Mouse (Mus musculus) ES-Bruce4 (cell line): ENCODE data around the gene Micall1. TPM values are rescaled to one million over a fixed set of nuclear protein-coding genes. Genes with fewer than 3 reads are reported as not detected.

Experiments used
- H3K27ac ChIP-seq: 2 replicates; pipeline ENCODE4 v1.5.1; 2012; ENCODE audit warnings: low read length, inconsistent platforms; ENCODE audit not compliant: insufficient read depth
- H3K27me3 ChIP-seq: 2 replicates; pipeline ENCODE4 v1.6.1; 2012; ENCODE audit warnings: mild to moderate bottlenecking, low read length, inconsistent platforms; ENCODE audit not compliant: control insufficient read depth, poor library complexity, insufficient read depth, severe bottlenecking
- H3K36me3 ChIP-seq: 2 replicates; pipeline ENCODE4 v1.6.1; 2012; ENCODE audit warnings: inconsistent platforms, mild to moderate bottlenecking, low read length, moderate library complexity; ENCODE audit not compliant: control insufficient read depth, poor library complexity, insufficient read depth, severe bottlenecking
- H3K4me1 ChIP-seq: one replicate; pipeline ENCODE4 v1.8.1; 2011; ENCODE audit warnings: low read length; ENCODE audit not compliant: control insufficient read depth, insufficient read depth
- H3K4me3 ChIP-seq: 2 replicates; pipeline ENCODE4 v1.5.1; 2011; ENCODE audit warnings: low read depth, mild to moderate bottlenecking, low read length
- H3K9ac ChIP-seq: 2 replicates; pipeline ENCODE4 v1.6.1; 2012; ENCODE audit warnings: low read depth, mild to moderate bottlenecking, inconsistent platforms; ENCODE audit not compliant: poor library complexity, severe bottlenecking
- H3K9me3 ChIP-seq: replicated peaks from 2 replicates; pipeline ENCODE4 v1.6.1; 2012; ENCODE audit warnings: mild to moderate bottlenecking, low read length, inconsistent platforms; ENCODE audit not compliant: control insufficient read depth, poor library complexity, insufficient read depth, severe bottlenecking
- CTCF ChIP-seq: IDR thresholded peaks from one replicate; pipeline ENCODE4 v1.8.1; 2011; ENCODE audit warnings: low read depth, low read length
- EP300 ChIP-seq: IDR thresholded peaks from 2 replicates; pipeline ENCODE4 v1.6.1; 2011; ENCODE audit warnings: low read depth, low read length; ENCODE audit not compliant: insufficient read depth
- POLR2A ChIP-seq: IDR thresholded peaks from one replicate; pipeline ENCODE4 v1.8.1; 2011; ENCODE audit warnings: low read length; ENCODE audit not compliant: insufficient read depth
- polyA plus RNA-seq: library from polyadenylated mRNA; stranded (reverse); fragments of >200 nt; gene quantifications from 2 replicates; pipeline ENCODE4 v1.2.4, GENCODE M21; 2011; ENCODE audit warnings: low read depth; ENCODE audit not compliant: missing spikeins, insufficient read depth, insufficient read length

Gene Micall1
- polyA plus RNA-seq, 1 experiment = 12.4 TPM

- H3K27me3 ChIP-seq = no peaks in the 10 kb centered on the region
- H3K9ac ChIP-seq = no peak overlapping the region
- H3K27ac ChIP-seq = no peak overlapping the region
- H3K36me3 ChIP-seq = peaks cover 28% of the 10 kb centered on the region
- no peak for TF ChIP-seq CTCF
- TF ChIP-seq EP300 = no peak
- TF ChIP-seq POLR2A = no peak
- H3K9me3 ChIP-seq = no peaks in the 10 kb centered on the region
- H3K4me3 ChIP-seq = no peak overlapping the region
- no peaks in the 10 kb centered on the region for H3K4me1 ChIP-seq
These were observed 12.1 kb upstream of the Micall1 start for GRCm38 (mm10) chr15:79096556-79096955.

- TF ChIP-seq CTCF (no peak), EP300 (no peak), POLR2A (no peak)
- Histone ChIP-seq H3K27ac (no peak overlapping the region), H3K4me1 (no peaks in the 10 kb centered on the region), H3K9me3 (no peaks in the 10 kb centered on the region), H3K36me3 (peaks cover 22% of the 10 kb centered on the region), H3K9ac (no peak overlapping the region), H3K27me3 (no peaks in the 10 kb centered on the region), H3K4me3 (no peak overlapping the region)
These were observed 11.6 kb upstream of the Micall1 start for GRCm38 (mm10) chr15:79097135-79097534.

GRCm38 (mm10) chr15:79097611-79098025 lies 11.1 kb upstream of the Micall1 start:
- Histone ChIP-seq H3K27me3 (no peaks in the 10 kb centered on the region), H3K9ac (no peak overlapping the region), H3K27ac (no peak overlapping the region), H3K4me3 (no peak overlapping the region), H3K9me3 (no peaks in the 10 kb centered on the region), H3K4me1 (no peaks in the 10 kb centered on the region), H3K36me3 (peaks cover 18% of the 10 kb centered on the region)
- TF ChIP-seq POLR2A (no peak), EP300 (no peak), CTCF (no peak)

- H3K27ac ChIP-seq = no peak overlapping the region
These were observed 10.5 kb upstream of the Micall1 start for GRCm38 (mm10) chr15:79098220-79098619.

GRCm38 (mm10) chr15:79098868-79099267 lies 9.8 kb upstream of the Micall1 start:
- Histone ChIP-seq H3K27me3 (no peaks in the 10 kb centered on the region), H3K4me1 (no peaks in the 10 kb centered on the region), H3K27ac (no peak overlapping the region), H3K4me3 (no peak overlapping the region), H3K36me3 (peaks cover 11% of the 10 kb centered on the region), H3K9me3 (no peaks in the 10 kb centered on the region), H3K9ac (no peak overlapping the region)
- TF ChIP-seq EP300 (no peak), POLR2A (no peak), CTCF (no peak)

More at GRCm38 (mm10) chr15:79098220-79098619, 10.5 kb upstream of the Micall1 start:
- H3K27me3 ChIP-seq = no peaks in the 10 kb centered on the region
- H3K9me3 ChIP-seq = no peaks in the 10 kb centered on the region
- H3K4me3 ChIP-seq = no peak overlapping the region
- H3K9ac ChIP-seq = no peak overlapping the region
- TF ChIP-seq POLR2A (no peak), CTCF (no peak), EP300 (no peak)
- H3K36me3 ChIP-seq = peaks cover 17% of the 10 kb centered on the region
- H3K4me1 ChIP-seq = no peaks in the 10 kb centered on the region

- Histone ChIP-seq H3K27me3 (no peaks in the 10 kb centered on the region), H3K9ac (no peak overlapping the region), H3K4me1 (no peaks in the 10 kb centered on the region), H3K9me3 (no peaks in the 10 kb centered on the region), H3K4me3 (no peak overlapping the region), H3K36me3 (peaks cover 5% of the 10 kb centered on the region), H3K27ac (no peak overlapping the region)
- no peak for TF ChIP-seq CTCF
- no peak for TF ChIP-seq EP300
- TF ChIP-seq POLR2A = no peak
These were observed 9.2 kb upstream of the Micall1 start for GRCm38 (mm10) chr15:79099456-79099855.

- H3K9ac ChIP-seq = no peak overlapping the region
- H3K4me1 ChIP-seq = peaks cover 2% of the 10 kb centered on the region
- H3K4me3 ChIP-seq = no peak overlapping the region
- no peaks in the 10 kb centered on the region for H3K27me3 ChIP-seq
- no peak overlapping the region for H3K27ac ChIP-seq
- TF ChIP-seq POLR2A = no peak
- no peaks in the 10 kb centered on the region for H3K36me3 ChIP-seq
- no peaks in the 10 kb centered on the region for H3K9me3 ChIP-seq
These were observed 8.3 kb upstream of the Micall1 start for GRCm38 (mm10) chr15:79100391-79100790.
